Mouse (Mus musculus) CH12.LX (cell line): Measurements from ENCODE around the gene Pigu.

Experiments
- CTCF ChIP-seq, 2 experiments: IDR thresholded peaks in 1 of 2; conservative IDR thresholded peaks in 1 of 2; 2 replicates each; pipeline ENCODE4 v1.5.1; 2011 to 2012; ENCODE audit warnings: low read depth in 2 of 2, low read length in 2 of 2, improper control_type of control experiment in 1 of 2, inconsistent platforms in 1 of 2, mild to moderate bottlenecking in 1 of 2, moderate library complexity in 1 of 2
- MAZ ChIP-seq: IDR thresholded peaks from 2 replicates; pipeline ENCODE4 v1.6.1; 2012; ENCODE audit warnings: low read depth, mild to moderate bottlenecking, inconsistent platforms, low read length, improper control_type of control experiment, moderate library complexity
- POLR2A ChIP-seq: IDR thresholded peaks from 2 replicates; pipeline ENCODE4 v1.6.1; 2011; ENCODE audit warnings: low read depth, mild to moderate bottlenecking, improper control_type of control experiment, low read length
- UBTF ChIP-seq: IDR thresholded peaks from 2 replicates; pipeline ENCODE4 v1.6.1; 2012; ENCODE audit warnings: low read depth, mild to moderate bottlenecking, inconsistent platforms, low read length, improper control_type of control experiment, moderate library complexity

- TF ChIP-seq CTCF (conservative IDR thresholded peaks at IDR 0.05 in 1 of 2, IDR thresholded peaks at IDR 0.05 in 1 of 2; ENCODE audit: low read depth in 2 of 2, low read length in 2 of 2) = no peak
- TF ChIP-seq POLR2A = no peak
- no peak for TF ChIP-seq UBTF
- no peak for TF ChIP-seq MAZ
These were observed 77.1 kb downstream of the Pigu start for GRCm38 (mm10) chr2:155280116-155280515.
